Mouse (Mus musculus) cerebellum, postnatal 4 days (tissue): ENCODE measurements at regions not wholly inside any gene's neighbourhood (a gene's known extent, or its start where the extent isn't known, plus 50 kb on each side); places are given as distances from the start of the nearest gene placed in this dataset.

Source experiments
- DNase-seq, 2 experiments: peaks; one replicate each; pipeline ENCODE4 v3.0.0; 2022; ENCODE audit warnings: low spot score in 2 of 2, mixed read lengths in 1 of 2

DNA sequence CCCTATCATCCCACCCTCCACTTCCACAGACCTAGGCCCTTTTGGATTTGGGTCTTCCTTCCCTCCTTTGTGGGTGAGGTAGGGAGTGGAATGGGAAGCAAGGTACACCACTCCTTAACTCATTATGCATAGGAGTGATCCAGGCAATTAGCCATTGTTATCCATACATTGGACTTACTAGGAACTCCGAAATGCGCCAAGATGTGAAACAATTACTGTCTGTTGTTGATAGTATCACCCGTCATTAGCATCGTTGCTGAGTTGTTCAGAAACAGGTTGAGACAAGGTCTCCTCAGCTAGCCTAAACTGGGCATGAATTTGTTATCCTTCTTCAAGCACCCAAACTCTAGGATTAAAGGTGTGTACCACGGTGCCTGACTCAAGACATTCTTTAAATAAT, 246.3 kb upstream of the Hnrnpa3 start:
- DNase-seq: no peak

DNA sequence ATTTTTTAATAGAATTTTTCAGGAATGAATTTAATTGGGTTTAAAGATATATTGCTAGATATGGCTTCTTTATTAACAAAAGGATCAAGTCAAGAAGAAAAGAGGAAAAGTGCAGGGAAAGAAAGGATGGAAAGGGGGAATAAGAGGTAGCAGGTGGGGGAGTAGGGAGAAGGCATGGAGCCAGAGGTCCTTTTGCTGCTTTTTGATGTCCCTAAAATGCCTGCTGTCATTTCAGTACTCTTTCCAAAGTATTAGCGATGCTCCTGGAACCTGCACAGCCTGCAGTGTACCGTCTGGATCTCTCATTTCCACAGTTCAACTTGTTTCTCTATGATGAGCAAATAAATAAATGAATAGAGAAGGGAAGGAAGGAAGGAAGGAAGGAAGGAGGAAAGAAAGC, 240.4 kb upstream of the Hnrnpa3 start:
- DNase-seq: no peak

GRCm38 (mm10) chr2:75419142-75419541, 239.9 kb upstream of the Hnrnpa3 start:
- DNase-seq: no peak

DNA sequence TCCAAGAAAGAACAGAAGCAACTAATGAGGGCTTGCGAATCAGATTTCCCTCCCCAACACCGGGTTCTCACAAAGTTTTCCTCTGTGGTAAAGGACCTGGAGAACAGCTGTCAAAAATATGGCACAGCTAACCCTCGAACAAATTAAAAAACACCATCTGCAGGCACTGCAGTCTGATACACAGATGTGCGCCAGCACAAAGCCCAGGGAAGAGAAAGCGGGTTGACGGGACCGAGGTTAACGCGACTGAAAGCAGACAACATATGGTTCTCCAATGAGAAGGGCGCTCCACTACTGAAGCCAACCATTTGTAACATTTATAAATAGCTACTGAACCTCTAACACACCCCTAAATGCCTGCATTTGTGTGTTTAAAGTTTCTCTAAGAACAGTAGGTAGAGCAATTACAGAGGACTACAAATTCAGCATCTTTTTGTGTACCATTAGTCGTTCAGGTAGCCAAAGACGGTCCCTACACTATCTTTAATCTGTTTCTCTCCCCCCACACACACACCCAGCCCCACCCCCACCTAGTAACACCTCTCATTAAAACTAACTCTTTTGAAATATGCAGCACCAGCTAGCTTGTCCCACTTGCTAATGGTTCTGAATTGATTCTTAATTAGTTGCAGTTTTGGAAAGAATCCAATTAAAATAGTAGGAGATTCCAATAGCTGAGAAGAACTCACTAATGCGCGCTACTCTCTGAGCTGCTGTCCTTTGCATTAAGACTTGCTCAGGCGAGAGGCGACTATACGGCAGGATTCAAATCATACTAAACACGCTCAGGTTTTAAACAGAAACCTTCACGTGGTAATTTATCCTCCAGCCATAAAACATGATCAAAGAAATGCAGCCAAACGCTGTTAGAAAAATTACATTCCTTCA, 236.0 kb upstream of the Hnrnpa3 start:
- DNase-seq: no peak

- no peak for DNase-seq
These were observed 235.2 kb upstream of the Hnrnpa3 start for GRCm38 (mm10) chr2:75423872-75424271.

GRCm38 (mm10) chr2:75424363-75424762, 234.7 kb upstream of the Hnrnpa3 start:
- DNase-seq: no peak

GRCm38 (mm10) chr2:75424911-75425310, 234.2 kb upstream of the Hnrnpa3 start:
- DNase-seq: no peak

DNA sequence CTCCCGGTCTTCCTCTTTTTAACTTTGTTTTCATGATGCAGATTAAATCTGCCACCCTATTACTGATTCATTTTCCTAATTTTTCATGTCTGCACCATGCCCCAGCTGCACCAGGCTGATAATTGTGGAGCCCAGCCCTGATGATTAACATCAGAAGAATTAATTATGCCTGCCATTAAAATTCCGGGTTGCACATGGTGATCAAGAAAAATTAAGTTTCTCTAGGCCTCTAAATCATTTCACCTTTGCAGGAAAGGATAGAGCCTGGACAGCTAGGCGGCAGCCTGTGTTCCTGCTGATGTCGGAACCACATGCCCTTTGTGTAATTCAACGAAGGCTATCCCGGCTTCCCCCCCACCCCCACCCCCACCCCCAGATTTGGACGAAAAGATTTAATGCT, 233.7 kb upstream of the Hnrnpa3 start:
- no peak for DNase-seq

DNA sequence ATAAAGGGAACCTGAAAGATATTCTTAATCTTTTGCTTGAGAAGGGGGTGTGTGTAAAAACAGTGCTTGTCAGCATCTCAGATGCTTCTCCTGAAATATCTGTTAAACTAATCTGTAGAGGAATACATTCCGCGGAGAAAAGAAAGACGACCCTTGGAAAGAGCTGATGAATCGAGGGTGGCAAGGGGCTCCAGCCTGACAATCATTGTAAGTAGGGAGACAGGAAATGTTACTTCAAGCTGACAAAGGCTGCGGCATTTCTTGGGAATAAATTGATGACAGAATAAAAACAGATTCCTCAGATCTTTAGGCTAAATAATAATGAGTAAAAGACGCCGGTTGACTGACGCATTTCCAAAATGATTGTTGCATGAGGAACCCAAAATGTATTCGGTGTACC, 233.3 kb upstream of the Hnrnpa3 start:
- DNase-seq: no peak

DNA sequence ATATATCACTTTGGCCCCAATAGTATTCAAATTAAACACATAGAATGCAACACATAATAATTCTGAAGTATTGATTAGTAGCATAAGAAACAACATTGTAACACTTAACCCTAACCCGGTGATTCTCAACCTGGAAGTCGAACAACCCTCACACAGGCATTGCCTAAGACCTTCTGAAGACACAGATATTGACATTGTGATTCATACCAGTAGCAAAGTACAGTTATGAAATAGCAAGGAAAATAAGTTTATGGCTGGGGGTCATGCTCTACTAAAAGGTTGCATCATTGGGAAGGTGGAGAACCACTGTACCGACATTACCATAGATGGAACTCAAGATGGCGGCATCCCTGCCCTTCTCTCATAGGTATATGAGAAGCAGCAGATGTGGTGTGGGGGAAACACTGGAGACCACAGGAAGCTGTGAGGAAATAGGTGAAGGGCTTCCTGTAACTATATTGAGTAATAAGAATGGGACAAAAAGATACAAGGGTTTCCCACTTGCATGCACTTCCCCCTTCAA, 231.1 kb upstream of the Hnrnpa3 start:
- DNase-seq: no peak

DNA sequence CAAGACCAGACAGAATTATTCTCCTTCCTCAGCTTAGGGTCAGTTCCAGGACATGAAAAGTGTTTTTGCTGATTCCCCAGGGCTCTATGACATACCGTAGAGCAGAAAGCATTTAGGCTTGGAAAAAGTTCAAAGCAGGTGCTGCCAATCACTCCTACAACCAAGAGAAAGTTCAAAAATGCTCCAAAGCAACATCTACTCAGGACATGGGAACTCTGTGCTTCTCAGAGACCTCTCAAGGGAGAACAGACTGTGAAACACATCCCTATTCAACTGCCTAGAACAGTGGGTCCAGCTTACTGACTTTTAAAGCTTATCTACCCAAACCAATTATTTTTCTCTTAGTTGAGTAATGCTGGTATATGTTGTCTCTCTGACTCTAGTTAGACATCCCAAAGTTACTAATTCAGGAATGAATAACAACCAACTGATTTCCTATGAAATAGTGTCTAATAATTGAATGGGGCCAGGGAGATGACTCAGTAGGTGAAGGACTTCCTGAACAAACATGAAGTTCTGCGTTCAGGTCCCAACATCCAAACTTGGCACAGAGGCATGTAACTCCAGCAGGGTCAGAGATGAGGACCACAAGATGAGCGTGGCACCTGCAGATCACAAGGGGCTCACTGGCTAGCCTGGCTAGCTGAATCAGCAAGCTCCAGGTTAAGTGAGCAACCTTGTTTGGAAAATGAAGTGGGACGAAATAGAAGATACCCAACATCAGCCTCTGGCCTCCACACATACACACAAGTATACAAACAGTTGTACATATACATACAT, 228.7 kb upstream of the Hnrnpa3 start:
- DNase-seq: no peak

GRCm38 (mm10) chr2:75431981-75432380, 227.1 kb upstream of the Hnrnpa3 start:
- DNase-seq: no peak

DNA sequence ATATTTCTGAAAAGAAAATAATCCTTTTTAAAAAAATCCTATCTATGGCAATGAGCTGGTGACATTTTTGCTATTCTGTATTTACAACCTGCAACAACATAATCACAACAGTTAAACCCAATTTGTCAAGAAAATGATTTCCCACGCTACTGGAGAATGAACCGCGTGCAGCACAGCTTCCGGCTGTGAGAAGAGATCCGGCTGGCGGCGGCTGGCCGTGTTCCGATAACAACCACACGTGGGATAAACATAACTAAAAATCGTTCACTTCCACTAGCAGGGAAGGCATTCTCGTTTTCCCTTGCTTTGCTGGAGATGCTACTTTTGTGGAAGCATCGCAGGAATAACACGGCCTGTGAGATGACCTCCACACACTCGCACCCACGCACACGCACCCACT, 224.5 kb upstream of the Hnrnpa3 start:
- no peak for DNase-seq

DNA sequence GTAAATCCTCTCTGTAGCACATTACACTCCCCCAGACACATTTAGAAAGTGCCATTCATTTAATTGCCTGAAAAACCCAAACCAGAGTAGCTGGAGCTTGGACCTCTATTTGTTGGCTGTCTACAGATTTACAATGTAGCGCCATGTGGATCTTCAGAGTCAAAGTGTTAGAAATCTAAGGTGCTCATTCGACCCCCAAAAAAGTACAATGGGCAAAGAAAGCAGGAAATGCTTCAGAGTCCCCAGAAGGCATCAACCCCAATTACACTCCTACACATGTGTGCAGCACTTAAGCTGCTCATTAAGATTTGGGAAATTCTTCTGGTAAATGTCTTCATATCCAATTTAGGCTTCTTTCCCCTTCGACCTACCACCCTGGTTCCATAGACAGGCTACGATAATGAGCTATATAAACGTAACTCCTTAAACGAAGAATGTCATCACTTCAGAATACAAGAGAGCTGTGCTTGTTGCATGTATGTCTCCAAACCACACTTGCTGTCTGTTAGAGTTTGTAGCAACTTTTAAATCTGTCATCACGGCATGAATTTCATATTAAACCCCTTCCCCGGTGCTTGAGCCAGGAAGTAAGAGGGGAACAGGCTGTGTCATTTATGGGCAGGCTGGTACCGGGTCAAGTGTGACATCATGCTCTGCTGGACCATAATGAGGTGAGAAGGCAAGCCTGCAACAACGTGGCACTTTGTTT, 219.4 kb upstream of the Hnrnpa3 start:
- no peak for DNase-seq

DNA sequence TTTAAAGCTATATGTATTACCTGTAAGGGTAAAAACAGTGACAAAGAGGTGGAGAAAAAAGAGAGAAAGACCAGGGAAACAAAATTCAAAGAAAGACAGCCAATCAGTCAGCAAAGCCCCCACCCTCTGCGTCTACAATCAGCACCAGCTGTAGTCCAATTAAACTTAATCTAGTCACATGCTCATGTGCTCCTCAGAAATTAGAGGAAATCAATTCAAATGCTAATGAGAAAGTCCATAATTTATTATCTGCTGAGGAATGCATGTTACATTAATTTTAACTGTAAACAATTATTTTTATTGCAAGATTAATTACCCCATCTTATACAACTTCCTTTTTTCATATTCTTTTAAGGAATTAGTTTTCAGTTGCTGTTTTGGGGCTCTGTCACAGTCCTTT, 216.4 kb upstream of the Hnrnpa3 start:
- DNase-seq: no peak

DNA sequence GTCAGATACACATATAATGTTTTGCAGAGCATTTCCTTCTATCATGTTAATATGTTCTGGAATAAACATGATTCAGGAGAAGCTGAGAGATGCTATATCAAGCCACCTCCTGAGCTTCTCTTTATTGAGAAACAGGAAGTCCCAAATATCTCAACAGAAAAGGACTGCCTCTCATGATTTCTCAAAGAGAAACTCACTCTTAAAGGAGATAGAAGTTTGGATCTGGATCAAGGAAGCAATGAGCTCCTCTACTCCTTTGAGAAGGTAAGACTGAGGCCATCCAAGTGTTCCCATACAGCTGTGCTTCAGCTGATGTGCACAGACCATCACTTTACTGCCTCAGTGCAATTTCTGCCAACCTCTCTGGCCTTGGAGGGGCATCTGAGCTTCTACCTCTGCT, 213.9 kb upstream of the Hnrnpa3 start:
- DNase-seq: no peak

DNA sequence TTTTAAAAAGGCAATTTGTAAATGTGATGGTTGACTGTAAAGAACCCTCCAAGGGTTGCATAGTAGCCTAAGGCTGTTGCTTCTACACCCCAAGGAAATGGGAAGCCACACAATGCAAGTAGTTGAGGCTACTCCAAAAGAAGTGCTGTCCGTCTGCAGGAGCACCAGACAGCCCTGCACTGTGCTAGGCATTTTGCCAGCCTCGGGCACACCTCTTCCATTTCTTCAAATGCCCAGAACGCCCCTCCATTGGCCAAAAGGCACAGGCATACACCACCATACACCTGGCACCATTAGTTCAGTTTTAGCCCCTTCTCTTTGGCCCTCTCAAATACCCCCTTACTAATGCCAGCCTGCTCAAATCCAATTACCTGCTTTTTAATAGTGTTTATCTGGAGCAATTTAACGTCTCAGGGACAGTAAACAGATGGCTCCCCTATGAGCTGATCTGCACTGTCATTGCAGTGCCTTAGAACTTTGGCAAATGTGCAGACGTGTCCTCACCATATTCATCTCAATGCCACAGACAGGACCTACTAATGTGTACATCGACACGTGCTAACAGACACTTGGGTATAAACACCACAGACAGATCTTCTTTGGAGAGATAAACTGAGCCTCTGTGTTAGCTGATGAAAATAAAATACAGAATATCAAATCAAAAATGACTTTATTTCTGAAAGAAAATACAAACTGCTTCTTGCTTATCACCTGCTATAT, 211.9 kb upstream of the Hnrnpa3 start:
- no peak for DNase-seq

- DNase-seq: no peak
These were observed 210.8 kb upstream of the Hnrnpa3 start for GRCm38 (mm10) chr2:75448221-75448620.

DNA sequence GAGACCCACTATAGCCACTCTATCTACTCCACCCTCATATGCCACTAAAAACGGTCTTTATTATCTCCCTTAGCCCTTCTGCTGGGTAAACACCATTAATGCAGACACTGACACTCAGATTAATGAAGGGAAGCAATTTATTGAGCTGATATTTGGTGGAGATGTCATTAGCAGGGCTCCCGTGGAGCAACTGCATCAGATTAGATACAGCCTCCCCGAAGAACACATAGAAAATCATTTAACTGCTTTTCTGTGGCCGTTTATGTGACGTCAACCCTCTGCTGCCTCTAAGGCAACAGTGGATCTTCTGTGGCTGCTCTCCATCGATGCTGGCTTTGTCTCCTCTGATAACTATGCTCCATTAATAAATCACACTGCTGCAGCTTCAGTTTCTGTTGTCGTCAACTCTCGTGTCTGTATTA, 207.2 kb upstream of the Hnrnpa3 start:
- DNase-seq: no peak

- no peak for DNase-seq
These were observed 206.6 kb upstream of the Hnrnpa3 start for GRCm38 (mm10) chr2:75452274-75453148.
